Mouse (Mus musculus): Measurements from ENCODE around the gene Ube4a. TPM values are rescaled to one million over a fixed set of nuclear protein-coding genes. Genes with fewer than 3 reads are reported as not detected.

Ube4a gene
- total RNA-seq (2012; rRNA removed) = 18.2 and 20.7 TPM in 2 replicates
- 13.3 and 14.6 TPM in 2 replicates for total RNA-seq (2014; rRNA removed)
- 25.4 and 28.3 TPM in 2 replicates for polyA plus RNA-seq (2012; ENCODE audit: insufficient read length, low read depth)

- Histone ChIP-seq H3K27me3 (replicated peaks) (no peaks in the 10 kb centered on the region), H3K36me3 (replicated peaks in 1 of 2; ENCODE audit: control insufficient read depth in 1 of 2, insufficient read depth in 1 of 2, low read length in 1 of 2) (peaks cover 14 to 32% of the 10 kb centered on the region in 2 experiments), H3K27ac (ENCODE audit: insufficient read depth, low read depth) (peak within 1 kb of the TSS; percentile 47), H3K9me3 (replicated peaks; ENCODE audit: low read length) (no peaks in the 10 kb centered on the region), H3K4me2 (ENCODE audit: insufficient read depth, low read depth, poor library complexity, severe bottlenecking) (peak within 1 kb of the TSS; percentile 88), H3K79me2 (replicated peaks; ENCODE audit: control insufficient read depth, extremely low read depth, insufficient read depth, poor library complexity, severe bottlenecking) (peaks cover 35% of the 10 kb centered on the region), H3K4me3 (replicated peaks in 1 of 3; ENCODE audit: low read depth in 2 of 3, low read length in 2 of 3, poor library complexity in 1 of 3) (peak within 1 kb of the TSS; percentile 84 to 99 (median 97)), H3K9ac (ENCODE audit: insufficient read depth, low read depth) (peak within 1 kb of the TSS; percentile 87), H3K4me1 (ENCODE audit: control insufficient read depth in 1 of 2, insufficient read depth in 2 of 2) (peaks cover 2 to 26% of the 10 kb centered on the region in 2 experiments; a peak in 3 of 4 replicates)
- TF ChIP-seq UBTF (IDR thresholded peaks at IDR 0.05; ENCODE audit: low read depth, low read length) (no peak), ETS1 (conservative IDR thresholded peaks at IDR 0.05; ENCODE audit: low read depth, low read length) (peak; percentile 47; the same call in 1 of the 2 replicates), MXI1 (IDR thresholded peaks at IDR 0.05; ENCODE audit: low read depth, low read length) (peak; percentile 81), GABPA (IDR thresholded peaks at IDR 0.05; ENCODE audit: insufficient replicate concordance, low read depth, low read length) (peak; percentile 88; the same call in 1 of the 2 replicates), MEF2A (IDR thresholded peaks at IDR 0.05; ENCODE audit: borderline replicate concordance, low read depth, low read length) (peak; percentile 63; the same call in 1 of the 2 replicates), JUND (conservative IDR thresholded peaks at IDR 0.05; ENCODE audit: low read depth, low read length) (peak; percentile 30; the same call in 1 of the 2 replicates), E2F4 (IDR thresholded peaks at IDR 0.05; ENCODE audit: insufficient replicate concordance, low read depth, low read length) (no peak), BHLHE40 (IDR thresholded peaks at IDR 0.05; ENCODE audit: low read depth, low read length) (no peak), USF1 (IDR thresholded peaks at IDR 0.05; ENCODE audit: low read depth, low read length) (no peak), MYC (IDR thresholded peaks at IDR 0.05; ENCODE audit: low read depth, low read length) (no peak), CHD1 (IDR thresholded peaks at IDR 0.05; ENCODE audit: low read depth, low read length) (no peak), ZNF384 (IDR thresholded peaks at IDR 0.05; ENCODE audit: low read depth, low read length) (no peak), JUN (IDR thresholded peaks at IDR 0.05; ENCODE audit: insufficient read depth, low read depth, low read length) (no peak), KAT2A (IDR thresholded peaks at IDR 0.05; ENCODE audit: insufficient replicate concordance, low read length) (peak; percentile 96; the same call in 1 of the 2 replicates), ZC3H11A (IDR thresholded peaks at IDR 0.05; ENCODE audit: low read depth, low read length) (no peak), NRF1 (IDR thresholded peaks at IDR 0.05; ENCODE audit: low read depth, low read length) (peak; percentile 96), RAD21 (IDR thresholded peaks at IDR 0.05; ENCODE audit: low read depth, low read length) (no peak), TCF12 (IDR thresholded peaks at IDR 0.05; ENCODE audit: low read depth, low read length) (peak; percentile 89), SIN3A (IDR thresholded peaks at IDR 0.05; ENCODE audit: low read length) (peak; percentile 99), RCOR1 (conservative IDR thresholded peaks at IDR 0.05; ENCODE audit: low read depth, low read length) (0 out of 2 replicates have a peak, but pooled peaks have one; percentile 41), CHD2 (IDR thresholded peaks at IDR 0.05; ENCODE audit: low read length) (peak; percentile 62; the same call in 1 of the 2 replicates), TBP (conservative IDR thresholded peaks at IDR 0.05; ENCODE audit: low read depth, low read length) (peak; percentile 61; the same call in 1 of the 2 replicates), SMC3 (IDR thresholded peaks at IDR 0.05; ENCODE audit: low read depth, low read length) (no peak), PAX5 (IDR thresholded peaks at IDR 0.05; ENCODE audit: low read length) (no peak), ELF1 (IDR thresholded peaks at IDR 0.05; ENCODE audit: low read depth, low read length) (peak; percentile 100), ZMIZ1 (IDR thresholded peaks at IDR 0.05; ENCODE audit: low read depth, low read length) (peak; percentile 50; the same call in 1 of the 2 replicates), CTCF (conservative IDR thresholded peaks at IDR 0.05 in 1 of 2, IDR thresholded peaks at IDR 0.05 in 1 of 2; ENCODE audit: low read depth in 2 of 2, low read length in 2 of 2) (no peak), MAFK (IDR thresholded peaks at IDR 0.05; ENCODE audit: insufficient replicate concordance, low read length) (no peak), NELFE (IDR thresholded peaks at IDR 0.05; ENCODE audit: low read depth, low read length) (peak; percentile 85), MAZ (IDR thresholded peaks at IDR 0.05; ENCODE audit: low read depth, low read length) (peak; percentile 17; the same call in 1 of the 2 replicates), POLR2A (IDR thresholded peaks at IDR 0.05; ENCODE audit: low read depth, low read length) (peak; percentile 93), USF2 (conservative IDR thresholded peaks at IDR 0.05; ENCODE audit: low read depth, low read length) (no peak), HCFC1 (IDR thresholded peaks at IDR 0.05; ENCODE audit: low read depth, low read length) (peak; percentile 98), POLR2AphosphoS2 (IDR thresholded peaks at IDR 0.05; ENCODE audit: low read depth, low read length) (peak; percentile 80; the same call in 1 of the 2 replicates), ZKSCAN1 (IDR thresholded peaks at IDR 0.05; ENCODE audit: borderline replicate concordance, low read depth, low read length) (no peak), EP300 (IDR thresholded peaks at IDR 0.05; ENCODE audit: low read length) (no peak), MAX (IDR thresholded peaks at IDR 0.05; ENCODE audit: low read length) (peak; percentile 18; the same call in 1 of the 2 replicates), IRF4 (IDR thresholded peaks at IDR 0.05; ENCODE audit: low read depth, low read length) (peak; percentile 74; the same call in 1 of the 2 replicates)
- in situ Hi-C loops (cut with MboI; ENCODE audit: low pct_ligation_motif_present, low pct_unique_long_range_greater_than_20kb, low sequenced_read_pairs) (no loop called here), dilution Hi-C loops (cut with MboI; ENCODE audit: extremely low pct_ligation_motif_present, extremely low pct_unique_long_range_greater_than_20kb, low sequenced_read_pairs) (no loop called here)
- DNase-seq (ENCODE audit: extremely low read depth) = peak; percentile 99
Measured at GRCm38 (mm10) chr9:44965126-44965832, at the start of gene Ube4a. Ube4a (minus strand) TSS chr9:44965600.
